Mouse (Mus musculus) ES-E14 (cell line): ENCODE data around the gene Midn. TPM values are rescaled to one million over a fixed set of nuclear protein-coding genes. Genes with fewer than 3 reads are reported as not detected.

Experiments used
- DNase-seq: peaks from one replicate; pipeline ENCODE4 v3.0.0-alpha.2; 2013; ENCODE audit warnings: low read depth, low spot score
- H3K27ac ChIP-seq: 2 replicates; pipeline ENCODE4 v1.5.1; 2012; ENCODE audit warnings: low read depth, mild to moderate bottlenecking, low read length, moderate library complexity, mixed read lengths; ENCODE audit not compliant: poor library complexity, insufficient read depth, severe bottlenecking
- H3K36me3 ChIP-seq: 2 replicates; pipeline ENCODE4 v1.6.1; 2012; ENCODE audit warnings: mild to moderate bottlenecking, low read length, moderate library complexity, mixed read lengths; ENCODE audit not compliant: control insufficient read depth, poor library complexity, insufficient read depth, severe bottlenecking
- H3K4me1 ChIP-seq, 2 experiments: fragments of 150-350 bp in 1 of 2; sonication (generic) in 1 of 2; 2 replicates each; pipeline ENCODE4 v1.6.1; 2012; ENCODE audit warnings: low read length in 2 of 2, mild to moderate bottlenecking in 1 of 2, mixed read lengths in 1 of 2; ENCODE audit not compliant: control insufficient read depth in 2 of 2, insufficient read depth in 2 of 2, poor library complexity in 1 of 2
- H3K4me3 ChIP-seq, 2 experiments: fragments of 150-350 bp in 1 of 2; sonication (generic) in 1 of 2; 2 replicates each; pipeline ENCODE4 v1.5.1; 2012; ENCODE audit warnings: low read length in 2 of 2, low read depth in 1 of 2, mild to moderate bottlenecking in 1 of 2, mixed read lengths in 1 of 2; ENCODE audit not compliant: insufficient read depth in 1 of 2, poor library complexity in 1 of 2, severe bottlenecking in 1 of 2
- H3K9ac ChIP-seq: 2 replicates; pipeline ENCODE4 v1.6.1; 2012; ENCODE audit warnings: low read depth, mild to moderate bottlenecking, low read length, mixed read lengths; ENCODE audit not compliant: poor library complexity, insufficient read depth, severe bottlenecking
- H3K9me3 ChIP-seq: fragments of 150-350 bp; sonication (generic); 2 replicates; pipeline ENCODE4 v1.6.1; 2012; ENCODE audit warnings: low read depth, mild to moderate bottlenecking, low read length; ENCODE audit not compliant: control insufficient read depth, insufficient read depth
- CHD2 ChIP-seq: IDR thresholded peaks from 2 replicates; pipeline ENCODE4 v1.6.1; 2014; ENCODE audit warnings: mild to moderate bottlenecking, low read depth, low read length, inconsistent platforms
- HCFC1 ChIP-seq: IDR thresholded peaks from 2 replicates; pipeline ENCODE4 v1.6.1; 2012; ENCODE audit warnings: low read length, inconsistent platforms, borderline replicate concordance; ENCODE audit not compliant: insufficient read depth
- MAFK ChIP-seq: IDR thresholded peaks from 2 replicates; pipeline ENCODE4 v1.6.1; 2014; ENCODE audit warnings: mild to moderate bottlenecking, low read depth, low read length, inconsistent platforms; ENCODE audit not compliant: insufficient read depth
- ZC3H11A ChIP-seq: IDR thresholded peaks from 2 replicates; pipeline ENCODE4 v1.6.1; 2012; ENCODE audit warnings: low read depth, mild to moderate bottlenecking, inconsistent platforms, low read length, borderline replicate concordance
- ZNF384 ChIP-seq: IDR thresholded peaks from 2 replicates; pipeline ENCODE4 v1.6.1; 2012; ENCODE audit warnings: low read depth, low read length, inconsistent platforms
- in situ Hi-C, 2 experiments: fragments of 600-800 bp; cut with MboI; formaldehyde crosslinking; loops; one replicate each; pipeline ENCODE4 v1.15.1; 2025; ENCODE audit warnings: low sequenced_read_pairs in 2 of 2, inconsistent platforms in 1 of 2; ENCODE audit not compliant: unreplicated experiment in 2 of 2
- total RNA-seq: library from RNA; depleted of rRNA; stranded (reverse); fragments of 300-350 nt; gene quantifications from 2 replicates; pipeline ENCODE4 v1.2.3, GENCODE M21; 2012

The Midn gene
- total RNA-seq, 1 experiment, result 38.3 TPM

- in situ Hi-C loops, result no loop called here
- TF ChIP-seq HCFC1 (no peak), CHD2 (no peak)
- Histone ChIP-seq H3K27ac (peak overlapping the region; percentile 88), H3K4me3 (peak overlapping the region; percentile 40), H3K4me1 (peaks cover 4 to 40% of the 10 kb centered on the region in 2 experiments), H3K9ac (peak overlapping the region; percentile 41; the same call in 1 of the 2 replicates), H3K36me3 (peaks cover 31% of the 10 kb centered on the region), H3K9me3 (no peaks in the 10 kb centered on the region)
- DNase-seq, result no peak
These were observed 11.0 kb downstream of the Midn start for GRCm38 (mm10) chr10:80159021-80159560.

- peak overlapping the region; percentile 71 for H3K9ac ChIP-seq
- no peaks in the 10 kb centered on the region for H3K9me3 ChIP-seq
- in situ Hi-C loops, result no loop called here
- H3K4me1 ChIP-seq, result peaks cover 4 to 38% of the 10 kb centered on the region in 2 experiments
- peaks cover 24% of the 10 kb centered on the region for H3K36me3 ChIP-seq
- peak overlapping the region; percentile 88 for H3K27ac ChIP-seq
- H3K4me3 ChIP-seq, result peak overlapping the region; percentile 45 to 57
- peak; percentile 35; the same call in 1 of the 2 replicates for TF ChIP-seq HCFC1
- no peak for TF ChIP-seq MAFK
- TF ChIP-seq CHD2, result peak; percentile 85
- no peak for TF ChIP-seq ZC3H11A
- DNase-seq, result peak; percentile 94
These were observed 11.7 kb downstream of the Midn start for GRCm38 (mm10) chr10:80159561-80160454.

- no peak for DNase-seq
- Histone ChIP-seq H3K4me3 (peak overlapping the region; percentile 45 to 57), H3K9ac (peak overlapping the region; percentile 71), H3K27ac (peak overlapping the region; percentile 88), H3K4me1 (peaks cover 7 to 38% of the 10 kb centered on the region in 2 experiments), H3K36me3 (peaks cover 15% of the 10 kb centered on the region), H3K9me3 (no peaks in the 10 kb centered on the region)
- TF ChIP-seq ZC3H11A, result no peak
- TF ChIP-seq ZNF384, result no peak
- no peak for TF ChIP-seq HCFC1
- no peak for TF ChIP-seq CHD2
- TF ChIP-seq MAFK, result no peak
- in situ Hi-C loops, result no loop called here
These were observed 12.6 kb downstream of the Midn start for GRCm38 (mm10) chr10:80160455-80161371.

GRCm38 (mm10) chr10:80161522-80162242 lies 13.6 kb downstream of the Midn start:
- Histone ChIP-seq H3K4me1 (peaks cover 7 to 41% of the 10 kb centered on the region in 2 experiments), H3K27ac (peak overlapping the region; percentile 88), H3K4me3 (peak overlapping the region; percentile 17 to 57; a peak in 2 of 4 replicates), H3K36me3 (peaks cover 5% of the 10 kb centered on the region), H3K9ac (peak overlapping the region; percentile 20; the same call in 1 of the 2 replicates), H3K9me3 (no peaks in the 10 kb centered on the region)
- TF ChIP-seq MAFK (no peak), HCFC1 (no peak), ZC3H11A (no peak), CHD2 (no peak), ZNF384 (no peak)
- in situ Hi-C loops, result no loop called here
- DNase-seq, result no peak
